Mouse (Mus musculus) CD8-positive naive resting alpha-beta T cell, adult 2 months (primary cell): ENCODE results near the gene Pyroxd1.
"Not testable (repeated sequence)": the region's sequence is repeated elsewhere in the genome, so short reads cannot be mapped to it uniquely, and the experiment has no call there.

Source experiments
- DNase-seq, 2 experiments: peaks; one replicate each; pipeline ENCODE4 v3.0.0; 2022; ENCODE audit warnings: low read depth in 2 of 2, low spot score in 2 of 2

Gene Pyroxd1

GRCm38 (mm10) chr6:142345440-142346038 lies at the start of gene Pyroxd1:
Gene Pyroxd1 (plus strand): TSS chr6:142345654.
- peak; percentile 81 to 88 for DNase-seq

- no peak for DNase-seq
These were observed 47.4 kb upstream of the Pyroxd1 start, which contains the start of gene Iapp for GRCm38 (mm10) chr6:142298098-142298497. Gene Iapp (plus strand): TSS chr6:142298423.

GRCm38 (mm10) chr6:142305076-142305475 lies 40.4 kb upstream of the Pyroxd1 start:
- DNase-seq = no peak

DNA sequence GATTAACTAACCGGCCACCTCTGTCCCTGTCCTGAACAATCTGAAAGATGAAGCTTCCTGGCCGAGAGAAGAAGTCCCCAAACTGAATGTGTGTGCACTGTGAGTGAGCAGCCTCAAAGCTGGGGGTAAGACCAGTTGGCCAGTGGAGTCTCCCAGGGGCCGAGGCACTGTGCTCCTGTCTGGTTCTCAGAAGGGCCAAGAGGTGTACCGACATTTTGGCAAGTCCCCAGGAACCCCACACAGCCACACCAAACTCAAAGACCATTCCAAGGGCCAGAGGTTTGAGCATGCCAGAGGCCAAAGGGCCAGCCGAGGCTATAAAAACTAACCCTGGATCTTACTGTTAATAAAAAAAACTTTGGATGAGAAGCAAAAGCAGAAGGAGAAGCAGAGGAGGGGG lies 31.2 kb upstream of the Pyroxd1 start:
- no peak for DNase-seq

DNA sequence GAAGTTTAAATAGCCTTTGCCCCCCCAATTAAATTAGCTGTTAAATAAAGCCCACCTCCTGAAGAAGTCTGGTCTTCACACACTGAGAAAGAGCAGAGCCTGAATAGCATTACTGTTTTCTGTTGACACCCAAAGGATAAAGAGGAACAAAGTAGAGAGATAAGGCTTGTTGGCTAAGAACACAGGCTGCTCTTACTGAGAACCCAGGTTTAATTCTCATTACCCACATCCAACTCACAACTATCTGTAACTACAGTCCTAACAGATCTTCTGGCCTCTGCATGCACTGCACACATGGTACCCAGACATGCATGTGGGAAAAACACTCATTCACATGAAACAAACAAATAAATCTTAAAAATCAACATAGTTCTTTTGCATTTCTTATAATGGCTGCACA lies 28.3 kb upstream of the Pyroxd1 start:
- DNase-seq = no peak

DNA sequence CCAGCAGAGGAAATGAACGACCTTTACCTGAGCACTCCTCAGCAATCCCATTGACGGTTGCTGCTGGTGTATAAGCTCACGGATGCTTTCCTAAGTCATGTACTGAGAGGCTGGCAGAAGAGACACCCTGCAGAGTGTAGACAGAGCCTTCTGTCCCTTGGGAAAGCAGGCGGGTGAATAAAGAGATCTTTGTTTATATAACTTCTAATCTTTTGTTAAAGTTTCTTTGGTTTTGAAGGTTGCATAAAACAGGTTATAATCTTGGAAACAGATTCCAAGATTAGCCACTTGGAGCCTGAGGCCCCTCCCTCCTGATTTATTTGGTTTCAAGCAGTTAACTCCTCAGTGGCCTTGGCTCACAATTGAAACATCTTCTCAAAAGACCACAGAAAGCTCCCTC lies 22.6 kb upstream of the Pyroxd1 start, which contains the start of gene Slco1a5:
TSS of gene Slco1a5 (minus strand) at position 101 of the 400 bp plus-strand sequence.
- no peak for DNase-seq

DNA sequence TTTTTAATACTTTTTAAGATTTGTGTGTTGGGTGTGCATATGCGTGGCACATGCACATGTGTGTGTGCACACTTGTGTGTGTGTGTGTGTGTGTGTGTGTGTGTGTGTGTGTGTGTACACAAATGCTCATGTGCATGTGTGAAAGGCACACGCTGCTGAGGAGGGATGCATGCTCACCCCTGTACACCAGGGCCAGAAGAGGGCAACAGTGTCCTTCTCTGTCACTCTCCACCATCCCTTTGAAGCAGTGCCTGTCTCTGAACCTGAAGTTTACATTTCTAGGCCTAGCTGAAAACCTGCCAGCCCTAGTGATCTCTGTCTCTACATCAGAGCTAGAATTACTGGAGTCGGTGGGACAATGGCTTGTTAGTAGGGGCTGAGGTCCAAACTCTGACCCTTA lies 18.9 kb upstream of the Pyroxd1 start:
- no peak for DNase-seq

DNA sequence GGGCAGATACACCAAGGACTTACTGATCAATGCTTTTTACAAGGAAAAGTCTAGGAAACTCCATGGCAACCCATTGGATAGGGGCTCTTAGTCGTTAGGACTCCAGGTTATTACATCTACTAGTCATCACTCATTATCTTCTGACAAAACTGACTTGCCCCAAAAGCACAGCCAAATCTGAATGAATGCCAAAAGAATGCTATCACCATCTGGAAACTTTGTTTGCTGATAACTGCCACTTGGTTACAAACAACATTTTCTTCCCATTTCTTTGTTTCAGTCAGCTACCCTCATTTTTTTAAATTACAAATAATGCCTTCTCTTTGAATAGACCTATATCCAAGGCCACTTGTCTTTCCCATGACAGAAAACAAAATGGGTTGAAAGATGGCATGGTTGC lies 16.3 kb upstream of the Pyroxd1 start:
- no peak for DNase-seq

DNA sequence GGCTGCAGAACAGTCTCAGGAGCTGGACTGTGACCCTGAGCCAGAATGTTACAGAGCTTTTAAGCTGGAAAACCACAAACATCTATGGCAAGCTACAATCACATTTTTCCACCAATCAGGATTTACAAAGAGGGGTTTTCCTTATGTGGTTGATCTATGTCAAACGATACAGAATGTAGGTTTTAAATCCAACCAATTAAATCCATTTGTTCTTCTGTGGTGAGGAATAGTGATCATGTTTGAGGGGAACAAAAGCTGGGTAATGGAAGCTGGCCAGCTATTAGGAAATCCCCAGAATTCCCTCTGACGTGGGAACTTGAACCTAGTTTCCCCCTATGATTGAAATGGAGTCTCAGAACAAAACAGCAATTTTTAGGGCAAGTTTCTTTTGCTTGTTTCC lies 6.5 kb upstream of the Pyroxd1 start:
- no peak for DNase-seq

- no peak for DNase-seq
These were observed 5.9 kb upstream of the Pyroxd1 start for GRCm38 (mm10) chr6:142339576-142339975.

DNA sequence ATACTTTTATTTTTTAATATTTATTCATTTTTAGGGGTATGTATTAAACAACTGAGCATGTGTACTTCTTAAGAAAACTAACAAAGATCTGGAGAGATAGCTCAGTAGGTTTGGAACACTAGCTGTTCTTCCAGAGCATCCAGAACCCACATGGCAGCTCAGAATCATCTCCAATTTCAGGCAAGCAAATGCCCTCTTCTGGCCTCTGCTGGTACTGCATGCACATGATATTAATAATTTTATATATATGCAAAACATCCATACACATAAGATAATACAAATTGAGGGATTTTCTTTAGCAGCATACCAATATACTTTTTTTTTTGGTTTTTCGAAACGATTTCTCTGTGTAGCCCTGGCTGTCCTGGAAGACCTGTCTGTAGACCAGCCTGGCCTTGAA lies 1.9 kb upstream of the Pyroxd1 start:
- DNase-seq = peak; percentile 20 to 42

DNA sequence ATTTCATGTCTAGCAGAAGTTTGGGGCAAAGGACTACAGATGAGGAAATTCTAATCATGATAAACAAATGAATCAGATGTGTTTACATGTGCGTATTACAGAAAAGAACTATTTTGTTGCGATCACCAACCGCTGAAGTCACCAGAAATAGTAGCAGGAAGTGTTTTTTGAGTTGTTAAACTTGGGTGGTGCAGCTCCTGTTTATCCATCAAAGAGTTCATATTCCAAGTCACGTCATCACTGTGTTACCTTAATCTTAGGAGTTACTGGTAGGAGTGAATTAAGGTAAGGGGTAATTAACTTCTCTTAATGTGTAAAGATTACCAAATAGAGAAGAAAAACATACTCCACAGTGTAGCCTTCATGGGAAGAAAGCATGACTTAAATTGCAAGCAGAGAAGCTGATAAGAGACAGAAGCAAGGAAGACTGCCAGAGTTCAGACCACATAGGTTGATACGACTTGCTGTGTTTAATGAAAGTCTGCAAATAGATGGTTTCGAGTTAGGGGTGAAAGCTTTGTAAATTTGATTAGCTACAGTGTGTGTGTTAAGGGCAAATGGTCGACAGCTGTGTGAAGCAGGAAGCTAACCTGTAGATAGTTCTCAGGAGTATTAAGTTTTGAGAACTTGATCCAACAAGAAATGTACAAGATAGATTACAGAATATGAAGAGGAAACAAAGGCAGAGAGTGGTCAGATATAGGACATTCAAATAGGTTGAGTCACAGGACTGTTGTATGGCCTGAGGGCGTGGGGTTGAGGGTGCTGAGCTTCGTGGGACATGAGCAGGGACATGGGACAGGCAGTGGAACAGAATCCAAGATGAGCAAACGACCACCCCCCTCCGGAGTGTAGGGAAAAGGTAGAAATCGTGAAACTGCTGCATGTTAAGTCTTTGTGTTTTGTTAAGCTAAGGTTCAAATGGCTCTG lies 992 bp downstream of the Pyroxd1 start:
- no peak for DNase-seq

GRCm38 (mm10) chr6:142347431-142348385 lies 2.3 kb downstream of the Pyroxd1 start:
- no peak for DNase-seq

GRCm38 (mm10) chr6:142352099-142352498 lies 6.6 kb downstream of the Pyroxd1 start:
- DNase-seq = not testable (repeated sequence)

- no peak for DNase-seq
These were observed 11.7 kb downstream of the Pyroxd1 start for GRCm38 (mm10) chr6:142357106-142357505.

DNA sequence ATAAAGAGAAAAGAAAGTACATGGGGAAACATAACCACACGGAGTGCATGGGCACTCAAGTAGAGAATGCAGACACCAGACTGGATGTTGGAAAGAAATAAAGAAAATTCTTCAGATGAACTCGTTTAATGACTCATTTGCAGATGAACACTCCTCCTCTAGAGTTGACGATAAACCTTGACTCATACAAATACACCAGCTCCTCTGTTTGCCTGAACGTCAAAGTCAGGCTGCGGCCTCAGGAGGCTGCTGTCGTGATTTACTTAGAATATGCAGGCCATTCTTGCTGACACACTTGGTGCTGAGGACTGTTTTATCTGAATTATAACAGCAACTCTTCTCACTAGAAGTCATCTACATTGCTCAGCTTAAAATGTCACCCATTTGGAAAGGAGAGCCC lies 16.6 kb downstream of the Pyroxd1 start:
- DNase-seq = no peak

GRCm38 (mm10) chr6:142363019-142363576 lies 17.6 kb downstream of the Pyroxd1 start:
- DNase-seq = no peak

GRCm38 (mm10) chr6:142365742-142366472 lies 20.5 kb downstream of the Pyroxd1 start:
- no peak for DNase-seq

- DNase-seq = no peak
These were observed 21.1 kb downstream of the Pyroxd1 start for GRCm38 (mm10) chr6:142366473-142367018.

DNA sequence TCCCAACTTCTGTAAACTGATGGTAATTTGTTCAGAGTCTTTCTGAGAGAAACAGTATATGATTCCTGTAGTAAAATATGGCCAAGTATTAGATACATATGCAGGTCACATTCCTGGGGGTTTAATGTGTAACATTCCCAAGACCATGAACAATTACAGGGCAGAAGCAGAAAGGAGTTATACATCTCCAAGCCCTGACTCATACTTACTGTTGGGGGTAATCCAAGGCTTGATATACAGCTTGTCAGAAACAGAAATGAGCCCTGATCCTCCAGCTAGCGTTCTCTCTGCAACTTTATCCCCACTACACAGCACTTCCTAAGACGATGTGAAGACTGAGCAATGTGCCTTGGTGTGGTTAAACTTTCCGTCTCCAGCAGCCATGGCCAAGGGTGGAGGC lies 22.1 kb downstream of the Pyroxd1 start:
- no peak for DNase-seq
